Mouse (Mus musculus) embryonic fibroblast, embryonic 13.5 days (primary cell): ENCODE results near the gene Slc15a1.

ENCODE experiments used
- CTCF ChIP-seq: IDR thresholded peaks from 2 replicates; pipeline ENCODE4 v1.5.1; 2011; ENCODE audit warnings: mild to moderate bottlenecking, control low read depth, low read length, moderate library complexity, borderline replicate concordance; ENCODE audit not compliant: insufficient read depth
- POLR2A ChIP-seq: IDR thresholded peaks from 2 replicates; pipeline ENCODE4 v1.6.1; 2011; ENCODE audit warnings: low read depth, mild to moderate bottlenecking, control low read depth, low read length, moderate library complexity

DNA sequence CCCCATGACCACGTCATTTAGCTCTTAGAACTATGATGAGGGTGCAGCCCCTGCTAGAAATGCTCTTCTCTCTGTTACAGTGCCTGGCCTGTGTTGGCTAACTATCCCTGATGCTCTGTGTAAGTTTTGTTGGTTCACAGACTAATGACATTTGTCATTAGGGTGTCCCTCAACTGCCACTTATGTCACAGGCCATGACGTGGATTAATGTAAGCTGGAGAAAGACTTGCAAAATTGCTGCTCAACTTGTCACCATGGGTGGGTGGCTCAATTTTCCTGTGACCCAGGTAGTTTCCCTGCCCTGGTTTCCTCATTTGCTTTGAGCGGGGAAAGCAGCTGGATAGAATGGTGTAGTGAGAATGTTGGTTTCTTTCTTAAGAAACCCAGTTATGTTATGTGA, 22.8 kb upstream of the Slc15a1 start:
- TF ChIP-seq POLR2A (no peak), CTCF (no peak)
